Mouse (Mus musculus): ENCODE measurements around the gene Dlg5. TPM values are rescaled to one million over a fixed set of nuclear protein-coding genes. Genes with fewer than 3 reads are reported as not detected.

The Dlg5 gene
- total RNA-seq (2021): 10 to 100 TPM; 24.8 to 42.8 TPM

- intact Hi-C loops (cut with DNase I): loop anchor here (1.0 kb wide), 1 partner anchor 63 kb away; no protein-coding TSS in a partner anchor
- peak; percentile 54 to 75 for DNase-seq (ENCODE audit: low spot score in 2 of 2)
Measured at GRCm38 (mm10) chr14:24245177-24246081, at the start of gene Dlg5. TSS of gene Dlg5 (minus strand) at chr14:24245920.

GRCm38 (mm10) chr14:24293631-24294030 lies 47.9 kb upstream of the Dlg5 start:
- intact Hi-C loops (cut with DNase I): no loop called here
- no peak for DNase-seq (ENCODE audit: low spot score in 2 of 2)

- intact Hi-C loops (cut with DNase I): no loop called here
- no peak for DNase-seq (ENCODE audit: low spot score in 2 of 2)
Measured at GRCm38 (mm10) chr14:24292914-24293313, 47.2 kb upstream of the Dlg5 start, which contains the start of gene E330034G19Rik. TSS of gene E330034G19Rik (plus strand) at chr14:24293214.

GRCm38 (mm10) chr14:24290726-24291125 lies 45.0 kb upstream of the Dlg5 start:
- DNase-seq (ENCODE audit: low spot score in 2 of 2): no peak
- intact Hi-C loops (cut with DNase I): no loop called here

- intact Hi-C loops (cut with DNase I): loop anchor here (10.0 kb wide), 1 partner anchor 169 kb away; no protein-coding TSS in a partner anchor
- DNase-seq (ENCODE audit: low spot score in 2 of 2): no peak
Measured at GRCm38 (mm10) chr14:24286136-24286535, 40.4 kb upstream of the Dlg5 start.

GRCm38 (mm10) chr14:24282276-24282675 lies 36.6 kb upstream of the Dlg5 start:
- DNase-seq (ENCODE audit: low spot score in 2 of 2): no peak
- intact Hi-C loops (cut with DNase I): loop anchor here (10.0 kb wide), 1 partner anchor 173 kb away; no protein-coding TSS in a partner anchor

- DNase-seq (ENCODE audit: low spot score in 2 of 2): no peak
- intact Hi-C loops (cut with DNase I): loop anchor here (10.0 kb wide), 1 partner anchor 174 kb away; no protein-coding TSS in a partner anchor
Measured at GRCm38 (mm10) chr14:24281278-24281677, 35.6 kb upstream of the Dlg5 start.

GRCm38 (mm10) chr14:24275534-24275933 lies 29.8 kb upstream of the Dlg5 start:
- no peak for DNase-seq (ENCODE audit: low spot score in 2 of 2)
- intact Hi-C loops (cut with DNase I): loop anchor here (2.0 kb wide), 1 partner anchor 207 kb away; no protein-coding TSS in a partner anchor

GRCm38 (mm10) chr14:24273575-24273974 lies 27.9 kb upstream of the Dlg5 start:
- no peak for DNase-seq (ENCODE audit: low spot score in 2 of 2)
- intact Hi-C loops (cut with DNase I): loop anchor here (2.0 kb wide), 1 partner anchor 91 kb away; no protein-coding TSS in a partner anchor

- no peak for DNase-seq (ENCODE audit: low spot score in 2 of 2)
- intact Hi-C loops (cut with DNase I): no loop called here
Measured at GRCm38 (mm10) chr14:24269571-24269970, 23.9 kb upstream of the Dlg5 start.

- intact Hi-C loops (cut with DNase I): no loop called here
- no peak for DNase-seq (ENCODE audit: low spot score in 2 of 2)
Measured at GRCm38 (mm10) chr14:24262915-24263314, 17.2 kb upstream of the Dlg5 start.

GRCm38 (mm10) chr14:24262382-24262781 lies 16.7 kb upstream of the Dlg5 start:
- no peak for DNase-seq (ENCODE audit: low spot score in 2 of 2)
- intact Hi-C loops (cut with DNase I): no loop called here

- no peak for DNase-seq (ENCODE audit: low spot score in 2 of 2)
- intact Hi-C loops (cut with DNase I): no loop called here
Measured at GRCm38 (mm10) chr14:24260391-24260790, 14.7 kb upstream of the Dlg5 start.

GRCm38 (mm10) chr14:24255956-24256355 lies 10.2 kb upstream of the Dlg5 start:
- DNase-seq (ENCODE audit: low spot score in 2 of 2): no peak
- intact Hi-C loops (cut with DNase I): no loop called here

GRCm38 (mm10) chr14:24253611-24254202 lies 8.0 kb upstream of the Dlg5 start:
- intact Hi-C loops (cut with DNase I): no loop called here
- no peak for DNase-seq (ENCODE audit: low spot score in 2 of 2)

- intact Hi-C loops (cut with DNase I): no loop called here
- no peak for DNase-seq (ENCODE audit: low spot score in 2 of 2)
Measured at GRCm38 (mm10) chr14:24251326-24251725, 5.6 kb upstream of the Dlg5 start.

GRCm38 (mm10) chr14:24249926-24250325 lies 4.2 kb upstream of the Dlg5 start:
- no peak for DNase-seq (ENCODE audit: low spot score in 2 of 2)
- intact Hi-C loops (cut with DNase I): no loop called here

GRCm38 (mm10) chr14:24244330-24245176 lies 1.2 kb downstream of the Dlg5 start:
- intact Hi-C loops (cut with DNase I): loop anchor here (1.0 to 5.0 kb wide), 2 partner anchors 47 to 62 kb away; no protein-coding TSS in a partner anchor
- DNase-seq (ENCODE audit: low spot score in 2 of 2): peak; percentile 26

GRCm38 (mm10) chr14:24242016-24242415 lies 3.7 kb downstream of the Dlg5 start:
- DNase-seq (ENCODE audit: low spot score in 2 of 2): no peak
- intact Hi-C loops (cut with DNase I): loop anchor here (5.0 kb wide), 1 partner anchor 45 kb away; no protein-coding TSS in a partner anchor

All from left cerebral cortex, postnatal 36 days (tissue).